Mouse (Mus musculus) heart, postnatal 0 days (tissue): ENCODE measurements around the gene Tnnt3. TPM values are rescaled to one million over a fixed set of nuclear protein-coding genes. Genes with fewer than 3 reads are reported as not detected.

Experiments
- ATAC-seq: fragments of 200-750 bp; cut with Nextera tagmentation; 2 replicates; pipeline ENCODE4 v1.8.0; 2017; ENCODE audit warnings: low read depth, moderate number of reproducible peaks, moderate library complexity; ENCODE audit not compliant: insufficient read depth
- DNase-seq: peaks from one replicate; pipeline ENCODE4 v3.0.0-alpha.2; 2016; ENCODE audit warnings: low spot score
- H3K27ac ChIP-seq: fragments of 300-500 bp; sonication (generic); 2 replicates; pipeline ENCODE4 v1.5.1; 2014; ENCODE audit warnings: low read depth, mild to moderate bottlenecking
- H3K27me3 ChIP-seq: fragments of 300-500 bp; sonication (generic); 2 replicates; pipeline ENCODE4 v1.6.1; 2014; ENCODE audit warnings: low read length, mixed read lengths; ENCODE audit not compliant: control insufficient read depth, insufficient read depth
- H3K36me3 ChIP-seq: fragments of 300-500 bp; sonication (generic); replicated peaks from 2 replicates; pipeline ENCODE4 v1.6.1; 2014; ENCODE audit warnings: low read length, mixed read lengths; ENCODE audit not compliant: control insufficient read depth, insufficient read depth
- H3K4me1 ChIP-seq: fragments of 300-500 bp; sonication (generic); 2 replicates; pipeline ENCODE4 v1.6.1; 2014; ENCODE audit warnings: antibody characterized with exemption; ENCODE audit not compliant: control insufficient read depth, insufficient read depth
- H3K4me2 ChIP-seq: fragments of 300-500 bp; sonication (generic); 2 replicates; pipeline ENCODE4 v1.6.1; 2014; ENCODE audit warnings: low read depth, mild to moderate bottlenecking, low read length, moderate library complexity
- H3K4me3 ChIP-seq: fragments of 300-500 bp; sonication (generic); 2 replicates; pipeline ENCODE4 v1.5.1; 2014; ENCODE audit warnings: low read depth, low read length
- H3K9ac ChIP-seq: fragments of 300-500 bp; sonication (generic); replicated peaks from 2 replicates; pipeline ENCODE4 v1.6.1; 2014; ENCODE audit warnings: low read depth, low read length, mixed read lengths
- H3K9me3 ChIP-seq: fragments of 300-500 bp; sonication (generic); replicated peaks from 2 replicates; pipeline ENCODE4 v1.6.1; 2016; ENCODE audit warnings: low read length; ENCODE audit not compliant: control insufficient read depth
- CTCF ChIP-seq: IDR thresholded peaks from 2 replicates; pipeline ENCODE4 v1.5.1; 2016; ENCODE audit warnings: antibody characterized with exemption, control low read depth, low read depth
- EP300 ChIP-seq: IDR thresholded peaks from 2 replicates; pipeline ENCODE4 v1.6.1; 2016; ENCODE audit warnings: antibody characterized with exemption, low read depth
- WGBS: fragments of 180-500 bp; shearing (Covaris S2); extraction: QIAGEN DNeasy Blood & Tissue Kit; methylation state at CpG from one replicate; pipeline ENCODE4 v1.1.7; 2014; 5-methylcytosine and 5-hydroxymethylcytosine counted together
- polyA plus RNA-seq: library from polyadenylated mRNA; unstranded; fragments of >200 nt; fragmentation: Nextera tagmentation; extraction: Ambion mirVana; gene quantifications from 2 replicates; pipeline ENCODE4 v1.2.1, GENCODE M21; 2015
- total RNA-seq: library from RNA; depleted of rRNA; stranded (reverse); fragments of >200 nt; gene quantifications from 2 replicates; pipeline ENCODE4 v1.2.3, GENCODE M21; 2014; ENCODE audit warnings: low replicate concordance

Tnnt3 gene
- total and polyA plus RNA-seq, 2 experiments from 2014 or later, result 0.73 to 2.5 TPM

DNA sequence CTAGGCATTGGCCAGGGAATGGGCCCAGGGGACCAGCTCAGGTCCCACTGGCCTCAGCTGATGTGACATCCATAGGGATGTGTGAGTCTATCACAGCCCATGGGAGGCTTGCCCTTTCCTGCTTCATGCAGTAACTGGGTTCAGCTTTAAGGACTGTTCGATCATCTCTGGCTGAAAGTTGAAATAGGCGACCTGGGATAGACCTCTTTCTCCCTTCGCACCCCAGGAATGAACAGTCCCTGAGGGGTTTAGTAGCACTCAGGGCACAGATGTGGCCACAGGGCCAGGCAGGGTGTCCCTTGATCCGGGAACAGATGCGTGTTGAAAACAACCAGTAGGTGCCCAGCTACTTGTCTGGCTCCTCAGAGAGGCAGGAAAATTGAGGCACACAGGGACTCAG lies 22.4 kb upstream of the Tnnt3 start:
- peak overlapping the region; percentile 50 for H3K9ac ChIP-seq
- no peak for ATAC-seq
- H3K27ac ChIP-seq, result peak overlapping the region; percentile 71

DNA sequence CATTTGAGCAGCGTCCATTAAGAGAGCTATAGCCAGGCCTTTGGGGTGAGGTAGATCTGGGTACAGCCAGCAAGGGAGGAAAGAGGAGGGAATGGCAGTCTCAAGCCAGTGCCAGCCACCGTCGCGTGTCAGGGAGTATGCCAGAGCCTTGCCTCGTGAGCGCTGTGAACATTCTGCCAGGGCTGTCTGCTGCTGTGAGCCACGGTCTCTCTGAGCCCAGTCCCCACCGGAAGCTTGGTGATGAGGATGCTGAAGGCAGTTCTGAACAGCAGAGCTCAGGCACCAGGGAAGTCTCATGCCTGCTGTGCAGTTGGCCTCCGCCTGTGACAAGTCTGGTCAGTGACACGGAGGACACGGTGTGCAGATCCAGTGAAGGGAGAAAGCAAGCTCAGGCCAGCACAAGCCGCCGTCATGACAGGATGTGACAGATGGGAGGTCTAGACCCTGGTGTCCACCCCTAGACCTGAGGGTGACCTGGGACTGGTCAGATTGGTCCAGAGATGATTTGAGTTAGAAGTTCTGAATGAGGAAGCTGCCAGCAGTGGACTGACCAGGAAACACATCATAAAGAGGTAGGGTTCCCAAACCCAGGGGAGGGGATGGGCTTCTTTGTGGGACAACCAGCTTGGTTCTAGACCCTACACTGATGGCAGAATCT lies 21.7 kb upstream of the Tnnt3 start:
- peak overlapping the region; percentile 45 for H3K4me2 ChIP-seq

More for the DNA sequence above, 22.4 kb upstream of the Tnnt3 start:
- no peak for DNase-seq
- 79% methylated on average over 5 of the region's 5 CpGs for WGBS
- peak overlapping the region; percentile 45 for H3K4me2 ChIP-seq
- H3K9me3 ChIP-seq, result no peaks in the 10 kb centered on the region
- H3K4me1 ChIP-seq, result peaks cover 39% of the 10 kb centered on the region
- no peaks in the 10 kb centered on the region for H3K27me3 ChIP-seq
- H3K36me3 ChIP-seq, result no peaks in the 10 kb centered on the region
- no peak for TF ChIP-seq EP300
- TF ChIP-seq CTCF, result no peak
- peak overlapping the region; percentile 20; the same call in 1 of the 2 replicates for H3K4me3 ChIP-seq

DNA sequence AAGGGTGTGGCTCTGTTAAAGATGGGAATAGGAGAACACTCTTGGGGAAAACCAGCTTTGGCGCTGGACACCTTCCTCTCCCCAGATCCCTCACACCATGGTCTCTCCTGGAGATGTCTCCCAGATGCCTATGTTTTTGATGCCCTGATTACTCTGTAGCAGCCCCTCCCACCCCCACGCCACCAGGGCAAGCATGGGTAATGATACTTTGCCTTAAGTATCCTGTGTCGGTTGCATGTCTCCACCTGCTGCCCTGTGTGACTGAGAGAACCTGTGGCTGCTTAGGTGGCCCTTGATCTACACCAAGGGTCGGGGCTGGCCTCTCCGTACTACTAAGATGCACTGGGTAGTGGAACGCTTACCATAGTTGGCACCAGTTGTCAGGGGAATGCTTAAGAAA lies 20.6 kb upstream of the Tnnt3 start:
- H3K27me3 ChIP-seq, result no peaks in the 10 kb centered on the region
- peaks cover 43% of the 10 kb centered on the region for H3K4me1 ChIP-seq
- 81% methylated on average over 6 of the region's 6 CpGs for WGBS
- no peak for TF ChIP-seq EP300
- TF ChIP-seq CTCF, result no peak
- no peaks in the 10 kb centered on the region for H3K36me3 ChIP-seq
- ATAC-seq (no peak), DNase-seq (no peak)
- H3K4me2 ChIP-seq, result peak overlapping the region; percentile 45
- peak overlapping the region; percentile 12; the same call in 1 of the 2 replicates for H3K4me3 ChIP-seq
- peak overlapping the region; percentile 71; the same call in 1 of the 2 replicates for H3K27ac ChIP-seq
- peak overlapping the region; percentile 2; the same call in 1 of the 2 replicates for H3K9ac ChIP-seq
- no peaks in the 10 kb centered on the region for H3K9me3 ChIP-seq

More for the DNA sequence above, 21.7 kb upstream of the Tnnt3 start:
- Histone ChIP-seq H3K4me1 (peaks cover 39% of the 10 kb centered on the region), H3K27me3 (no peaks in the 10 kb centered on the region), H3K27ac (peak overlapping the region; percentile 71), H3K36me3 (no peaks in the 10 kb centered on the region), H3K9me3 (no peaks in the 10 kb centered on the region), H3K9ac (peak overlapping the region; percentile 50), H3K4me3 (no peak overlapping the region; the same call in 1 of the 2 replicates)
- ATAC-seq (no peak), DNase-seq (no peak)
- 79% methylated on average over 13 of the region's 13 CpGs for WGBS
- TF ChIP-seq EP300 (no peak), CTCF (no peak)

DNA sequence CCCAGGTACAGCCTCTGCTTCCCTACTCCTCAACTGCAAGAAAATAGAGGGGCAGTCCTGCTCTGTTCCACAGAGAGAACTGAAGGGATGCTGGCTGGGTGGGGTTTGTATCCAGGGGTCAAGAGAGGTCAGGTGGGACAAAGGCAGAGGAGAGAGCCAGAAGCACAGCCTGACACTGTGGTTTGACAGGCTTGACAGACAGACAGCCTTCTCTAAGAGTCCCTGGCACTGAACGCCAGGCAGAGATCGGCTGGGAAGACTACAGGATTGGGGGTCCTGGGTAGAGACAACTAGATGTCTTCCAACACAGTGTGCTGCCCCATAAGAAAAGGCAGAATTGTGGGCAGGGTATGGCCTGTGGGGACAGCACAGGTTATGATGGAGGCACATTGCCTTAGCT lies 20.1 kb upstream of the Tnnt3 start:
- ATAC-seq, result no peak
- Histone ChIP-seq H3K9ac (0 out of 2 replicates have a peak overlapping the region, but pooled peaks have one; percentile 2), H3K36me3 (no peaks in the 10 kb centered on the region), H3K4me1 (peaks cover 49% of the 10 kb centered on the region), H3K27ac (peak overlapping the region; percentile 47; the same call in 1 of the 2 replicates), H3K4me3 (peak overlapping the region; percentile 12), H3K9me3 (no peaks in the 10 kb centered on the region), H3K27me3 (no peaks in the 10 kb centered on the region), H3K4me2 (peak overlapping the region; percentile 45)
- 79% methylated on average over 2 of the region's 2 CpGs for WGBS
- DNase-seq, result no peak
- no peak for TF ChIP-seq EP300
- TF ChIP-seq CTCF, result no peak

DNA sequence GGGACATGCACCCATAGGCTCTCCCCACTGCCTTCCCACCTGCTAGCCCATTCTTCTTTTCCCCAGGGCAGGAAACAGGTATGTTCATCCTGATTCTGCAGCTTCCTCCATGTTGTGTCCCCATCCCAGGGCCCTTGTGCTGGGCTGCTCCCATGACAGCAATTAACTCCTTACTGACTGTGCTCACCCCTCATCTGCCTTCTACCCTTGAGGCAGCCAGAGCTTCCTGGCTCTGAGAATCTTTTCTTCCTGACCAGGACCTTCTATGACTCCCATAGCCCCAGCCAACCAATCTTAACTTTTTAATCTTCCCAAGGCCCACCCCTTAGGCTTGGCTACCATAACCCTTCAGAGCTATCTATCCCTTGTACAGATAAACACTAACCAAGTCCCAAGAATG lies 19.3 kb upstream of the Tnnt3 start:
- H3K4me3 ChIP-seq, result no peak overlapping the region
- peak overlapping the region; percentile 96; the same call in 1 of the 2 replicates for H3K27ac ChIP-seq
- H3K9ac ChIP-seq, result no peak overlapping the region
- H3K27me3 ChIP-seq, result no peaks in the 10 kb centered on the region
- no peak overlapping the region for H3K4me2 ChIP-seq
- no peak for ATAC-seq
- H3K4me1 ChIP-seq, result peaks cover 51% of the 10 kb centered on the region
- DNase-seq, result no peak
- H3K36me3 ChIP-seq, result no peaks in the 10 kb centered on the region
- TF ChIP-seq EP300 (no peak), CTCF (no peak)
- no peaks in the 10 kb centered on the region for H3K9me3 ChIP-seq

DNA sequence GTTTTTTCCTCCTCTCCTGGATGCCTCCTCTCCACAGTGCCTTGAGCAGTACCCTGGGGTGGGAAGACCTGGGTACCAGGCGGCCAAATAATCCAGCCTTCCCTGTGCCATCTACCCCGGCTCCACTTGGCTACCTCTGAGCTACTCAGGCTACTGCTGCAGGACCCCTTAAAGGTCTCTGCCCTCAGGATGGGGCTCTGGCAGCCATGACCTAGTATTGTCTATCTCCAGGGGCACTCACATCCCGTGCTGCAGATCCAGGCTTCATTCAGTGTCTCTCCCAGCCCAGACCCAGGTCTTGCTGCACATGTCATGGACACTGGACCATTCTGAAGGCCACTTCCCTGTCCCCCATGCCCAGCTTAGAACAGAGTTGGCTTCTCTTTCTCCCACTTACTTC lies 18.8 kb upstream of the Tnnt3 start:
- WGBS, result 93% methylated on average over 3 of the region's 3 CpGs
- DNase-seq (no peak), ATAC-seq (no peak)
- TF ChIP-seq CTCF (no peak), EP300 (no peak)
- H3K27ac ChIP-seq, result peak overlapping the region; percentile 96
- H3K4me3 ChIP-seq, result no peak overlapping the region
- no peaks in the 10 kb centered on the region for H3K36me3 ChIP-seq
- no peak overlapping the region for H3K9ac ChIP-seq
- H3K9me3 ChIP-seq, result no peaks in the 10 kb centered on the region
- H3K4me1 ChIP-seq, result peaks cover 51% of the 10 kb centered on the region
- no peak overlapping the region for H3K4me2 ChIP-seq
- no peaks in the 10 kb centered on the region for H3K27me3 ChIP-seq
